Mouse (Mus musculus) kidney, embryonic 15.5 days (tissue): ENCODE data around the gene Utrn. TPM values are rescaled to one million over a fixed set of nuclear protein-coding genes. Genes with fewer than 3 reads are reported as not detected.

Experiments
- ATAC-seq: fragments of 200-750 bp; cut with Nextera tagmentation; replicated peaks from 2 replicates; pipeline ENCODE4 v1.8.0; 2017; ENCODE audit warnings: moderate TSS enrichment; ENCODE audit not compliant: low FRiP score
- H3K27ac ChIP-seq: fragments of 300-500 bp; sonication (generic); 2 replicates; pipeline ENCODE4 v1.5.1; 2015; ENCODE audit warnings: mild to moderate bottlenecking, inconsistent platforms
- H3K27me3 ChIP-seq: fragments of 300-500 bp; sonication (generic); 2 replicates; pipeline ENCODE4 v1.6.1; 2015; ENCODE audit warnings: inconsistent platforms
- H3K36me3 ChIP-seq: fragments of 300-500 bp; sonication (generic); 2 replicates; pipeline ENCODE4 v1.6.1; 2015; ENCODE audit warnings: inconsistent platforms
- H3K4me1 ChIP-seq: fragments of 300-500 bp; sonication (generic); 2 replicates; pipeline ENCODE4 v1.6.1; 2015; ENCODE audit warnings: inconsistent platforms
- H3K4me2 ChIP-seq: fragments of 300-500 bp; sonication (generic); 2 replicates; pipeline ENCODE4 v1.6.1; 2015; ENCODE audit warnings: moderate library complexity, mild to moderate bottlenecking, inconsistent platforms
- H3K4me3 ChIP-seq: fragments of 300-500 bp; sonication (generic); replicated peaks from 2 replicates; pipeline ENCODE4 v1.5.1; 2015; ENCODE audit warnings: mild to moderate bottlenecking, inconsistent platforms
- H3K9ac ChIP-seq: fragments of 300-500 bp; sonication (generic); 2 replicates; pipeline ENCODE4 v1.6.1; 2015; ENCODE audit warnings: mild to moderate bottlenecking, inconsistent platforms
- H3K9me3 ChIP-seq: fragments of 300-500 bp; sonication (generic); replicated peaks from 2 replicates; pipeline ENCODE4 v1.6.1; 2016; ENCODE audit warnings: inconsistent platforms
- WGBS: fragments of 180-500 bp; shearing (Covaris S2); methylation state at CpG from one replicate; pipeline ENCODE4 v1.1.7; 2015; ENCODE audit warnings: mixed read lengths; 5-methylcytosine and 5-hydroxymethylcytosine counted together
- polyA plus RNA-seq: library from polyadenylated mRNA; unstranded; fragments of >200 nt; fragmentation: Nextera tagmentation; extraction: Ambion mirVana; gene quantifications from 2 replicates; pipeline ENCODE4 v1.2.1, GENCODE M21; 2015

Gene Utrn
- polyA plus RNA-seq, 1 experiment from 2014 or later: 86.1 TPM

GRCm38 (mm10) chr10:12787965-12788364, 81.2 kb downstream of the Utrn start:
- Histone ChIP-seq H3K4me1 (peaks cover 21% of the 10 kb centered on the region), H3K4me2 (no peak overlapping the region), H3K4me3 (no peak overlapping the region), H3K9ac (no peak overlapping the region), H3K9me3 (no peaks in the 10 kb centered on the region), H3K27me3 (no peaks in the 10 kb centered on the region), H3K36me3 (no peaks in the 10 kb centered on the region), H3K27ac (no peak overlapping the region)
- no peak for ATAC-seq
- 61% methylated on average over 6 of the region's 6 CpGs for WGBS

- H3K4me1 ChIP-seq: peaks cover 6% of the 10 kb centered on the region; the same call in 1 of the 2 replicates
- no peak overlapping the region for H3K4me2 ChIP-seq
- H3K27me3 ChIP-seq: no peaks in the 10 kb centered on the region
- 92% methylated on average over 5 of the region's 5 CpGs for WGBS
- H3K9ac ChIP-seq: no peak overlapping the region
- H3K36me3 ChIP-seq: no peaks in the 10 kb centered on the region
- no peak overlapping the region for H3K27ac ChIP-seq
- H3K4me3 ChIP-seq: no peak overlapping the region
- no peak for ATAC-seq
- H3K9me3 ChIP-seq: no peaks in the 10 kb centered on the region
Measured at GRCm38 (mm10) chr10:12785299-12785698, 83.9 kb downstream of the Utrn start.

DNA sequence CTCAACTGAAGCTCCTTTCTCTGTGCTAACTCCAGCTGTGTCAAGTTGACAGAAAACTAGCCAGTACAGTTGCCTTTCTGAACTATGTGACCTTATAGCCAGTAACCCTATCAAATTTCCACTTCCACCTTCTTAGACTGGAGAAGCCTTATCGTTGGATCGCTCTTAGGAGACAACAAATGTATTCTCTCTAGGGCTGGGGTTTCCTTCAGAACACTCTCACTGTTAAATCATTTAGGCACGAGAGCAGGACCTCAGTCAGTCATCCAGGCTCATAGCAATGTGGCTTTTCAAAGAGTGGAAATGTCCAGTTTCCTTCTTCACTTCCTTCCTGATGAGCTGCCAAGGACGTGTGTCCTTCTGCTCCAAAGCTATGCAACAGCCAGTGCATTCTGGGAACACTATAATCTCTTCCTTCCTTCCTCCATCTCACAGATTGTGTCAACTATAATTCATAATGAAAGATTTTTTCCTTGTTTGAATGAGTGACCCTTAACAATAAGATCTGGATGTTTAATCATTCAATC, 87.7 kb downstream of the Utrn start:
- 0 out of 2 replicates have a peak, but pooled peaks have one; percentile 18 for ATAC-seq

DNA sequence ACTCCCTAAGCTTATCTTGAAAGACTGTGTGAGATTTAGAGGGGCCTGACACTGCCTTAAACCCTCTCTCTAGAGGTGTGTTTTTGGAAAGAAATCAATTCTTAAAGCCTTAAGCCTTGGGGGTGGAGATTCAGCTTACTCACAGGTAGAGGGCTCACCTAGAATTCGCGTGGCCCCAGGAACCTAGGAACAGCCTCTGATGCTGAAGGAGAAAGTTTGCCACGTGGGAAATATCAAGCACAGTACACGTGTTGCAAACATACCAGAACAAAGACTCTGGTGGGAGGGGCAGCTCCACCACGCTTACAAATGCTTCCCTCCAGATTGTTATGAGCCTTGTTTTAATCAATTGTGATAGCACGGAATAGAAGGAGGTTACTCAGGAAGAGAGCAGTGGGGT, 96.0 kb downstream of the Utrn start:
- 41% methylated on average over 6 of the region's 6 CpGs for WGBS
- Histone ChIP-seq H3K27ac (no peak overlapping the region), H3K36me3 (no peaks in the 10 kb centered on the region), H3K4me2 (no peak overlapping the region), H3K9me3 (no peaks in the 10 kb centered on the region), H3K9ac (no peak overlapping the region), H3K4me3 (no peak overlapping the region), H3K4me1 (peaks cover 4% of the 10 kb centered on the region; the same call in 1 of the 2 replicates), H3K27me3 (no peaks in the 10 kb centered on the region)
- ATAC-seq: no peak

More for the DNA sequence above, 87.7 kb downstream of the Utrn start:
- H3K36me3 ChIP-seq: no peaks in the 10 kb centered on the region
- H3K4me3 ChIP-seq: no peak overlapping the region
- H3K27me3 ChIP-seq: no peaks in the 10 kb centered on the region
- H3K4me1 ChIP-seq: no peaks in the 10 kb centered on the region
- no peak overlapping the region for H3K27ac ChIP-seq
- 51% methylated on average over 4 of the region's 4 CpGs for WGBS
- H3K9me3 ChIP-seq: no peaks in the 10 kb centered on the region
- H3K9ac ChIP-seq: no peak overlapping the region
- no peak overlapping the region for H3K4me2 ChIP-seq

DNA sequence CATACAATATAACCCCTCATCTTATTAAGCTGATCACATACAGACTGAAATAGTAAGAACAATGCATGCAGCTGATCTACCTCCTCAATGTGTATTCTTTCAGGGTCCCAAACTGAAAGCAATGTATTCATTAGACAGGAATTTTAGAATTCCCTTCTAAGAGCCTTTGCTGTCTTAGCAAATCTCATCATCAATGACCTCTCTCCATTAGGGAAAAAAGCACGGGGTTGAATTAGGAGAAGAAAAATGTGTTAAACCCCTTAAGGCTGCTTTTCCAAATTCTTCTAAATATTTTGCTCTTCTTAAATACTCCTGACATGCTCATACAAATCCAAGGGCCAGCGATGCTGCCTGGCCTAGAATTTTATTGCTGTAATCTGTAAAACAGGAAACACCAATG, 97.7 kb downstream of the Utrn start:
- no peak for ATAC-seq
- no peak overlapping the region for H3K27ac ChIP-seq
- no peak overlapping the region for H3K9ac ChIP-seq
- H3K4me2 ChIP-seq: no peak overlapping the region
- H3K4me1 ChIP-seq: peaks cover 4% of the 10 kb centered on the region; the same call in 1 of the 2 replicates
- 90% methylated on average over 2 of the region's 2 CpGs for WGBS
- H3K36me3 ChIP-seq: no peaks in the 10 kb centered on the region
- H3K9me3 ChIP-seq: 0 out of 2 replicates have a peak, but pooled peaks cover 3% of the 10 kb centered on the region
- H3K4me3 ChIP-seq: no peak overlapping the region
- H3K27me3 ChIP-seq: no peaks in the 10 kb centered on the region

DNA sequence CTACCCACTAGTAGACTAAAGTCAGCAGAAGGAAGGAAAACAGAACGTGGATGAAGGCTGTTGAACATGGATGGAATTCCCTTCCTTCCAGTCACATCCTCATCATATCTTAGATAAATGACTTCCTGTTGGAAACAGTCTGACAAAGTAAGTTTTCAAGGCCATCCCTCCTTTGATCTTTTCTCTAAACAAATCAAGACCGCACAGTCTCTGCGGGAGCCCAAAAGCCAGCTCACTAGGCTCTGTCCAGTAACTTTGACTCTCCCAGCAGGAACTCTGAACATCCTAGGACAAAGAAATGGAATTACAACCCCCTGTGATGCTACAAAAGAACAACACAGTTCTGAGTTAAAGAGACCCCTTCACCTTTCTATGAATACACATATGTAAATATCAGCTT, 106.5 kb downstream of the Utrn start:
- Histone ChIP-seq H3K4me1 (peaks cover 11% of the 10 kb centered on the region), H3K27me3 (no peaks in the 10 kb centered on the region), H3K9me3 (0 out of 2 replicates have a peak, but pooled peaks cover 3% of the 10 kb centered on the region), H3K27ac (no peak overlapping the region), H3K4me2 (no peak overlapping the region), H3K9ac (no peak overlapping the region), H3K36me3 (0 out of 2 replicates have a peak, but pooled peaks cover 7% of the 10 kb centered on the region), H3K4me3 (no peak overlapping the region)
- ATAC-seq: no peak
- 41% methylated on average over 3 of the region's 3 CpGs for WGBS

DNA sequence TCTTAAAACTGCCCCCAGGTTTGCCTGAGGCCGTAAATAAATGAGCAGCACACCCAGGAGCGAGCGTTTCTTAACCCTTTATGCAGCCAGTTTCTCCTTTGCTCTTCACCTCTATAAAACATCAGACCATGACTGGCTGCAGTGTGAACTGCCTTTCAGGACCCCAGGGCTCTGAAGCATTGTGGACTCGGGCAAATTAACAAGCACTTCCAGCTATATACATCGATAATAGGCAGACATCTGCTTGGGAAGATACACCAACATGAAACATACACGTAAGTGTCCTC, 110.5 kb downstream of the Utrn start:
- ATAC-seq: no peak
- Histone ChIP-seq H3K36me3 (0 out of 2 replicates have a peak, but pooled peaks cover 3% of the 10 kb centered on the region), H3K27ac (no peak overlapping the region), H3K27me3 (no peaks in the 10 kb centered on the region), H3K4me1 (peaks cover 11% of the 10 kb centered on the region), H3K4me3 (no peak overlapping the region), H3K4me2 (no peak overlapping the region), H3K9ac (no peak overlapping the region), H3K9me3 (no peaks in the 10 kb centered on the region)
- 30% methylated on average over 6 of the region's 6 CpGs for WGBS

DNA sequence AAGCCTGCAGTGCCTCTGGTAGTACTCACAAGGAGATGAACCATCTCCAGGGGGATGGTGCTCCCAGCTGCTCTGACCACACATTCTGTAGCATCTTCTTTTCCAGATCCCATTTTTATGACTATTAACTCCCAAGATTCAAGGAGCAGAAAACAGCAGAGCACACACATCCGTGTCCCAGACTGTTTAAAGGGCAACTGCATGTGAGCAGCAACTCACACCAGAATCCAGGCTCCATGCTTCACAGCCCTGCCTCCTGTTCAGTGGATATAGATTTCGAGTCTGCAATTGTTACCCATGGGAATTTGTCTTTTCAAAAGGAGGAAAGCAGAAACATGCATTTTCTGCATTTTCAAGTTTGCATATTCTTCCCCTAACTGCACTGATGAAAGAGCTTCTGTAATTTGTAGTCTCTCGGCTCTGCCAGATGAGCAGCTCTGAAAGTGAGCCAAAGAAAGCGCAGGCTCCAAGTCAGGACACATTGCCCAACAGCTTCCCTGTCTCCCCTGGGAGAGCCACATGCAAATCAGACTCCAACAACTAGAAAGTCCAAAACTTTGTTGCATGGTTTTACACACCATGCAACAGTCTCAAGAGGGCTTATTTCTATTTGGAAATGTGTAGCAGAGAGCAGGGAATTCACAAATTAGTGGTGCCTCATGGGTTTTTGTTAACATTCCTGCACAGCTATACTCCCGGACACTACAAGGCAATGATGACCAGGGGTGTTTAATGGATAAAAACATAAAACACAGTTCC, 111.0 kb downstream of the Utrn start:
- ATAC-seq: no peak
- peak overlapping the region; percentile 18; the same call in 1 of the 2 replicates for H3K27ac ChIP-seq
- WGBS: 34% methylated on average over 5 of the region's 5 CpGs
- H3K4me1 ChIP-seq: peaks cover 11% of the 10 kb centered on the region
- H3K9ac ChIP-seq: no peak overlapping the region
- H3K4me2 ChIP-seq: no peak overlapping the region
- no peaks in the 10 kb centered on the region for H3K9me3 ChIP-seq
- no peak overlapping the region for H3K4me3 ChIP-seq
- H3K27me3 ChIP-seq: no peaks in the 10 kb centered on the region
- no peaks in the 10 kb centered on the region for H3K36me3 ChIP-seq

- H3K4me2 ChIP-seq: no peak overlapping the region
- 90% methylated on average over 4 of the region's 4 CpGs for WGBS
- no peak overlapping the region for H3K27ac ChIP-seq
- H3K9ac ChIP-seq: no peak overlapping the region
- peaks cover 11% of the 10 kb centered on the region for H3K4me1 ChIP-seq
- H3K36me3 ChIP-seq: no peaks in the 10 kb centered on the region
- ATAC-seq: no peak
- no peaks in the 10 kb centered on the region for H3K27me3 ChIP-seq
- H3K9me3 ChIP-seq: no peaks in the 10 kb centered on the region
- H3K4me3 ChIP-seq: no peak overlapping the region
Measured at GRCm38 (mm10) chr10:12756692-12757091, 112.5 kb downstream of the Utrn start.

GRCm38 (mm10) chr10:12754911-12755310, 114.3 kb downstream of the Utrn start:
- no peaks in the 10 kb centered on the region for H3K9me3 ChIP-seq
- no peak for ATAC-seq
- 92% methylated on average over 2 of the region's 2 CpGs for WGBS

GRCm38 (mm10) chr10:12754166-12754565, 115.0 kb downstream of the Utrn start:
- peaks cover 11% of the 10 kb centered on the region for H3K4me1 ChIP-seq
- no peak overlapping the region for H3K27ac ChIP-seq
- no peak overlapping the region for H3K4me3 ChIP-seq
- H3K4me2 ChIP-seq: no peak overlapping the region
- WGBS: 85% methylated on average over 6 of the region's 6 CpGs
- H3K9ac ChIP-seq: no peak overlapping the region
- H3K36me3 ChIP-seq: peaks cover 14% of the 10 kb centered on the region
- H3K27me3 ChIP-seq: no peaks in the 10 kb centered on the region
- ATAC-seq: no peak
- H3K9me3 ChIP-seq: no peaks in the 10 kb centered on the region

More at GRCm38 (mm10) chr10:12754911-12755310, 114.3 kb downstream of the Utrn start:
- no peak overlapping the region for H3K9ac ChIP-seq
- no peak overlapping the region for H3K4me3 ChIP-seq
- no peak overlapping the region for H3K4me2 ChIP-seq
- peaks cover 7% of the 10 kb centered on the region for H3K36me3 ChIP-seq
- no peaks in the 10 kb centered on the region for H3K27me3 ChIP-seq
- H3K27ac ChIP-seq: no peak overlapping the region
- peaks cover 11% of the 10 kb centered on the region for H3K4me1 ChIP-seq

GRCm38 (mm10) chr10:12743717-12744116, 125.4 kb downstream of the Utrn start:
- Histone ChIP-seq H3K4me1 (no peaks in the 10 kb centered on the region), H3K4me2 (no peak overlapping the region), H3K36me3 (peaks cover 42% of the 10 kb centered on the region), H3K4me3 (no peak overlapping the region), H3K9me3 (no peaks in the 10 kb centered on the region), H3K9ac (no peak overlapping the region), H3K27me3 (no peaks in the 10 kb centered on the region), H3K27ac (no peak overlapping the region)
- 90% methylated on average over 9 of the region's 9 CpGs for WGBS
- no peak for ATAC-seq
